Mouse (Mus musculus) MEL (cell line): Measurements from ENCODE around the gene Htr6. TPM values are rescaled to one million over a fixed set of nuclear protein-coding genes. Genes with fewer than 3 reads are reported as not detected.

Experiments
- DNase-seq: peaks from one replicate; pipeline ENCODE4 v3.0.0; 2011; ENCODE audit warnings: low read depth, low spot score
- H3K27ac ChIP-seq: 2 replicates; pipeline ENCODE4 v1.5.1; 2012; ENCODE audit warnings: low read depth, mild to moderate bottlenecking, control low read depth, low read length, moderate library complexity; ENCODE audit not compliant: control insufficient read depth
- H3K27me3 ChIP-seq, 2 experiments: fragments of 150-350 bp in 1 of 2; sonication (generic) in 1 of 2; 2 replicates each; pipeline ENCODE4 v1.6.1; 2012; ENCODE audit warnings: low read length in 2 of 2, mild to moderate bottlenecking in 2 of 2, improper control_type of control experiment in 1 of 2, moderate library complexity in 1 of 2; ENCODE audit not compliant: insufficient read depth in 2 of 2, control insufficient read depth in 1 of 2
- H3K36me3 ChIP-seq, 2 experiments: 2 replicates each; pipeline ENCODE4 v1.6.1; 2012 to 2014; ENCODE audit warnings: low read length in 2 of 2, improper control_type of control experiment in 1 of 2, inconsistent platforms in 1 of 2, mild to moderate bottlenecking in 1 of 2; ENCODE audit not compliant: insufficient read depth in 2 of 2, control insufficient read depth in 1 of 2
- H3K4me1 ChIP-seq, 2 experiments: fragments of 150-350 bp in 1 of 2; sonication (generic) in 1 of 2; 2 replicates each; pipeline ENCODE4 v1.6.1; 2012; ENCODE audit warnings: low read length in 2 of 2, improper control_type of control experiment in 1 of 2, mild to moderate bottlenecking in 1 of 2; ENCODE audit not compliant: insufficient read depth in 2 of 2, control insufficient read depth in 1 of 2
- H3K4me3 ChIP-seq, 2 experiments: fragments of 150-350 bp in 1 of 2; sonication (generic) in 1 of 2; 2 replicates each; pipeline ENCODE4 v1.5.1; 2012; ENCODE audit warnings: low read depth in 2 of 2, low read length in 2 of 2, mild to moderate bottlenecking in 2 of 2, moderate library complexity in 2 of 2, control low read depth in 1 of 2, improper control_type of control experiment in 1 of 2; ENCODE audit not compliant: control insufficient read depth in 1 of 2, insufficient read depth in 1 of 2
- H3K79me2 ChIP-seq: 2 replicates; pipeline ENCODE4 v1.6.1; 2012; ENCODE audit warnings: mild to moderate bottlenecking, low read length, moderate library complexity; ENCODE audit not compliant: control insufficient read depth, poor library complexity, insufficient read depth
- H3K9ac ChIP-seq: 2 replicates; pipeline ENCODE4 v1.6.1; 2012; ENCODE audit warnings: low read depth, mild to moderate bottlenecking, control low read depth, low read length, moderate library complexity; ENCODE audit not compliant: control insufficient read depth, poor library complexity, severe bottlenecking
- H3K9me3 ChIP-seq: fragments of 150-350 bp; sonication (generic); replicated peaks from 2 replicates; pipeline ENCODE4 v1.6.1; 2012; ENCODE audit warnings: mild to moderate bottlenecking, low read length, improper control_type of control experiment, moderate library complexity; ENCODE audit not compliant: insufficient read depth
- BHLHE40 ChIP-seq: IDR thresholded peaks from 2 replicates; pipeline ENCODE4 v1.6.1; 2012; ENCODE audit warnings: low read depth, mild to moderate bottlenecking, inconsistent platforms, low read length, improper control_type of control experiment, borderline replicate concordance
- CTCF ChIP-seq, 3 experiments: IDR thresholded peaks in 2 of 3; conservative IDR thresholded peaks in 1 of 3; 2 replicates each; pipeline ENCODE4 v1.5.1; 2011 to 2012; ENCODE audit warnings: low read length in 3 of 3, low read depth in 2 of 3, mild to moderate bottlenecking in 2 of 3, improper control_type of control experiment in 1 of 3, inconsistent platforms in 1 of 3, mixed read lengths in 1 of 3, moderate library complexity in 1 of 3; ENCODE audit not compliant: control insufficient read depth in 1 of 3, insufficient read depth in 1 of 3, poor library complexity in 1 of 3, severe bottlenecking in 1 of 3
- E2F4 ChIP-seq: IDR thresholded peaks from 2 replicates; pipeline ENCODE4 v1.6.1; 2011; ENCODE audit warnings: low read depth, low read length, improper control_type of control experiment, borderline replicate concordance
- ELF1 ChIP-seq: IDR thresholded peaks from 2 replicates; pipeline ENCODE4 v1.6.1; 2014; ENCODE audit warnings: low read depth, mild to moderate bottlenecking, inconsistent platforms, low read length, improper control_type of control experiment, moderate library complexity
- GATA1 ChIP-seq: IDR thresholded peaks from 2 replicates; pipeline ENCODE4 v1.6.1; 2011; ENCODE audit warnings: low read depth, low read length, improper control_type of control experiment
- JUND ChIP-seq: IDR thresholded peaks from 2 replicates; pipeline ENCODE4 v1.6.1; 2011; ENCODE audit warnings: low read depth, mild to moderate bottlenecking, improper control_type of control experiment, low read length
- MAFK ChIP-seq: IDR thresholded peaks from 2 replicates; pipeline ENCODE4 v1.6.1; 2011; ENCODE audit warnings: low read depth, mild to moderate bottlenecking, low read length, improper control_type of control experiment, borderline replicate concordance
- MEF2A ChIP-seq: IDR thresholded peaks from 2 replicates; pipeline ENCODE4 v1.6.1; 2014; ENCODE audit warnings: low read depth, mild to moderate bottlenecking, inconsistent platforms, low read length, improper control_type of control experiment; ENCODE audit not compliant: poor library complexity, insufficient replicate concordance, severe bottlenecking; ENCODE audit errors: extremely low read depth
- MXI1 ChIP-seq: IDR thresholded peaks from 2 replicates; pipeline ENCODE4 v1.6.1; 2011; ENCODE audit warnings: mild to moderate bottlenecking, low read depth, low read length, improper control_type of control experiment
- MYB ChIP-seq: IDR thresholded peaks from 2 replicates; pipeline ENCODE4 v1.6.1; 2011; ENCODE audit warnings: mild to moderate bottlenecking, low read depth, low read length, improper control_type of control experiment
- NELFE ChIP-seq: IDR thresholded peaks from 2 replicates; pipeline ENCODE4 v1.6.1; 2011; ENCODE audit warnings: low read depth, low read length, improper control_type of control experiment
- NRF1 ChIP-seq: IDR thresholded peaks from 2 replicates; pipeline ENCODE4 v1.6.1; 2014; ENCODE audit warnings: low read depth, mild to moderate bottlenecking, inconsistent platforms, low read length, improper control_type of control experiment, moderate library complexity; ENCODE audit not compliant: poor library complexity, insufficient read depth, severe bottlenecking
- POLR2A ChIP-seq, 2 experiments: IDR thresholded peaks; 2 replicates each; pipeline ENCODE4 v1.6.1; 2011 to 2012; ENCODE audit warnings: low read length in 2 of 2, mild to moderate bottlenecking in 2 of 2, control low read depth in 1 of 2, improper control_type of control experiment in 1 of 2, low read depth in 1 of 2, moderate library complexity in 1 of 2; ENCODE audit not compliant: control insufficient read depth in 1 of 2, insufficient read depth in 1 of 2, poor library complexity in 1 of 2
- POLR2AphosphoS2 ChIP-seq: IDR thresholded peaks from 2 replicates; pipeline ENCODE4 v1.6.1; 2011; ENCODE audit warnings: low read length, improper control_type of control experiment
- SIN3A ChIP-seq: IDR thresholded peaks from 2 replicates; pipeline ENCODE4 v1.6.1; 2012; ENCODE audit warnings: low read length, improper control_type of control experiment, inconsistent platforms
- TBP ChIP-seq: IDR thresholded peaks from 2 replicates; pipeline ENCODE4 v1.8.0; 2011; ENCODE audit warnings: low read depth, low read length, improper control_type of control experiment
- TCF12 ChIP-seq: IDR thresholded peaks from 2 replicates; pipeline ENCODE4 v1.6.1; 2014; ENCODE audit warnings: low read depth, mild to moderate bottlenecking, inconsistent platforms, low read length, improper control_type of control experiment, moderate library complexity
- polyA plus RNA-seq, 2 experiments: library from polyadenylated mRNA; stranded (reverse) in 1 of 2; unstranded in 1 of 2; fragments of >175 nt in 1 of 2; fragments of >200 nt in 1 of 2; gene quantifications; 2 replicates each; pipeline versions ENCODE4 v1.2.1 to v1.2.4; 2012; ENCODE audit warnings: low replicate concordance in 2 of 2, low read depth in 1 of 2; ENCODE audit not compliant: insufficient read length in 2 of 2, insufficient read depth in 1 of 2, missing spikeins in 1 of 2
- total RNA-seq: library from RNA; depleted of rRNA; stranded (reverse); fragments of 300-350 nt; gene quantifications from 2 replicates; pipeline ENCODE4 v1.2.3, GENCODE M21; 2012

The Htr6 gene
- total and polyA plus RNA-seq, 3 experiments, result 0.08 TPM; not detected in 2

GRCm38 (mm10) chr4:139035799-139036198 is 39.6 kb downstream of the Htr6 start:
- no peak for TF ChIP-seq CTCF (IDR thresholded peaks at IDR 0.05 in 2 of 3, conservative IDR thresholded peaks at IDR 0.05 in 1 of 3; ENCODE audit: control insufficient read depth in 1 of 3, insufficient read depth in 1 of 3, low read depth in 2 of 3, low read length in 3 of 3, poor library complexity in 1 of 3, severe bottlenecking in 1 of 3)
- TF ChIP-seq NRF1, result no peak
- no peak for TF ChIP-seq MAFK
- no peak for TF ChIP-seq TBP
- no peak for TF ChIP-seq SIN3A
- TF ChIP-seq ELF1, result no peak
- no peak for TF ChIP-seq POLR2A (IDR thresholded peaks at IDR 0.05; ENCODE audit: control insufficient read depth in 1 of 2, insufficient read depth in 1 of 2, low read depth in 1 of 2, low read length in 2 of 2, poor library complexity in 1 of 2)
- TF ChIP-seq BHLHE40, result no peak
- no peak for TF ChIP-seq MEF2A
- TF ChIP-seq MXI1, result no peak
- TF ChIP-seq MYB, result no peak
- TF ChIP-seq E2F4, result no peak
- TF ChIP-seq JUND, result no peak
- no peak for TF ChIP-seq POLR2AphosphoS2
- TF ChIP-seq GATA1, result no peak
- no peak for TF ChIP-seq TCF12
- DNase-seq, result no peak
- Histone ChIP-seq H3K27me3 (no peaks in the 10 kb centered on the region), H3K9me3 (no peaks in the 10 kb centered on the region), H3K36me3 (no peaks in the 10 kb centered on the region), H3K27ac (no peak overlapping the region), H3K79me2 (no peaks in the 10 kb centered on the region), H3K4me3 (no peak overlapping the region), H3K9ac (no peak overlapping the region), H3K4me1 (no peaks in the 10 kb centered on the region)

GRCm38 (mm10) chr4:139034942-139035341 is 40.4 kb downstream of the Htr6 start:
- Histone ChIP-seq H3K27me3 (no peaks in the 10 kb centered on the region), H3K9me3 (no peaks in the 10 kb centered on the region), H3K4me1 (no peaks in the 10 kb centered on the region), H3K79me2 (no peaks in the 10 kb centered on the region), H3K4me3 (no peak overlapping the region), H3K36me3 (no peaks in the 10 kb centered on the region), H3K9ac (no peak overlapping the region), H3K27ac (no peak overlapping the region)
- no peak for TF ChIP-seq MYB
- DNase-seq, result no peak

GRCm38 (mm10) chr4:139034540-139034939 is 40.8 kb downstream of the Htr6 start:
- H3K27ac ChIP-seq, result no peak overlapping the region
- no peak overlapping the region for H3K4me3 ChIP-seq
- no peak for TF ChIP-seq NELFE
- H3K27me3 ChIP-seq, result no peaks in the 10 kb centered on the region
- no peaks in the 10 kb centered on the region for H3K79me2 ChIP-seq
- H3K9ac ChIP-seq, result no peak overlapping the region
- H3K4me1 ChIP-seq, result no peaks in the 10 kb centered on the region
- no peaks in the 10 kb centered on the region for H3K36me3 ChIP-seq
- H3K9me3 ChIP-seq, result no peaks in the 10 kb centered on the region
- DNase-seq, result no peak
